Comparison of ENCODE assay signal across 7 mouse cellular contexts in genomic region chr16:54983759-54984218, GRCm38 (mm10).
DNase-seq lines count a peak whose midpoint lies in the region; ATAC-seq and TF ChIP-seq lines count a peak whose summit lies in the region.

No protein-coding gene starts in this region.

- 3% methylated on average over 9 of the region's 9 CpGs for WGBS in heart, postnatal 0 days
- 3% methylated on average over 9 of the region's 9 CpGs for WGBS in lung, embryonic 16.5 days

- H3K9ac ChIP-seq in heart, postnatal 0 days (replicated peaks; ENCODE audit: low read depth, low read length): no peak overlapping the region
- no peak overlapping the region for H3K9ac ChIP-seq in lung, embryonic 16.5 days (ENCODE audit: low read length)

- peak overlapping the region; percentile 9; the same call in 1 of the 2 replicates for H3K4me3 ChIP-seq in heart, postnatal 0 days (ENCODE audit: low read depth, low read length)
- peak overlapping the region; percentile 3 for H3K4me3 ChIP-seq in lung, embryonic 16.5 days (ENCODE audit: low read length)

- H3K27ac ChIP-seq in heart, postnatal 0 days (ENCODE audit: low read depth): no peak overlapping the region
- H3K27ac ChIP-seq in lung, embryonic 16.5 days (ENCODE audit: low read length): no peak overlapping the region

- H3K4me2 ChIP-seq in heart, postnatal 0 days (ENCODE audit: low read depth, low read length): peak overlapping the region; percentile 44
- H3K4me2 ChIP-seq in lung, embryonic 16.5 days (ENCODE audit: low read depth, low read length): peak overlapping the region; percentile 33

- H3K9me3 ChIP-seq in heart, postnatal 0 days (replicated peaks; ENCODE audit: control insufficient read depth, low read length): no peaks in the 10 kb centered on the region
- H3K9me3 ChIP-seq in lung, embryonic 16.5 days (ENCODE audit: control insufficient read depth, low read length): no peaks in the 10 kb centered on the region

- H3K36me3 ChIP-seq in heart, postnatal 0 days (replicated peaks; ENCODE audit: control insufficient read depth, insufficient read depth, low read length): no peaks in the 10 kb centered on the region
- H3K36me3 ChIP-seq in lung, embryonic 16.5 days (ENCODE audit: control insufficient read depth, insufficient read depth, low read length): no peaks in the 10 kb centered on the region

- ATAC-seq in heart, postnatal 0 days (ENCODE audit: insufficient read depth, low read depth): no peak
- no peak for ATAC-seq in lung, embryonic 16.5 days (ENCODE audit: low read depth)

- TF ChIP-seq CTCF in heart, postnatal 0 days (IDR thresholded peaks at IDR 0.05; ENCODE audit: low read depth): peak; percentile 78

- no peaks in the 10 kb centered on the region for H3K27me3 ChIP-seq in heart, postnatal 0 days (ENCODE audit: control insufficient read depth, insufficient read depth, low read length)
- H3K27me3 ChIP-seq in lung, embryonic 16.5 days (ENCODE audit: control insufficient read depth, insufficient read depth, low read depth, low read length): no peaks in the 10 kb centered on the region

- no peaks in the 10 kb centered on the region for H3K4me1 ChIP-seq in heart, postnatal 0 days (ENCODE audit: control insufficient read depth, insufficient read depth)
- H3K4me1 ChIP-seq in lung, embryonic 16.5 days (replicated peaks; ENCODE audit: control insufficient read depth, insufficient read depth, low read length): no peaks in the 10 kb centered on the region

- DNase-seq in ES-CJ7 (ENCODE audit: low read depth, low spot score) (peak; percentile 44), WW6 (ENCODE audit: low read depth, low spot score) (peak; percentile 1)
- DNase-seq in embryo, embryonic 11.5 days (ENCODE audit: low read depth, low spot score): peak; percentile 60
- peak; percentile 28 for DNase-seq in heart, postnatal 0 days (ENCODE audit: low spot score)
- peak; percentile 45 to 82 for DNase-seq in layer of hippocampus, adult 18-20 months (ENCODE audit: low spot score in 2 of 2)
- DNase-seq in retina, postnatal 1 day: peak; percentile 67

- no peak for TF ChIP-seq EP300 in heart, postnatal 0 days (IDR thresholded peaks at IDR 0.05; ENCODE audit: low read depth)

Comparison
In these comparisons a context has a peak if more than half of its experiments do, and no peak if none do; other contexts are left out.
1. DNase-seq: peak in every context shown above with its lines; median percentile 67 in retina, postnatal 1 day; 64 in layer of hippocampus, adult 18-20 months; 60 in embryo, embryonic 11.5 days; 44 in ES-CJ7; 28 in heart, postnatal 0 days; 1 in WW6.